Mouse (Mus musculus) liver, embryonic 14.5 days (tissue): ENCODE data around the gene Cep170. TPM values are rescaled to one million over a fixed set of nuclear protein-coding genes. Genes with fewer than 3 reads are reported as not detected.
"Not testable (repeated sequence)": the region's sequence is repeated elsewhere in the genome, so short reads cannot be mapped to it uniquely, and the experiment has no call there.

ENCODE experiments used
- ATAC-seq: fragments of 200-750 bp; cut with Nextera tagmentation; 2 replicates; pipeline ENCODE4 v1.8.0; 2017; ENCODE audit warnings: moderate number of reproducible peaks, mild to moderate bottlenecking, moderate library complexity; ENCODE audit not compliant: insufficient read depth
- DNase-seq, 3 experiments: peaks; one replicate each; pipeline ENCODE4 v3.0.0-alpha.2; 2012 to 2013; ENCODE audit warnings: low read depth in 3 of 3, low spot score in 3 of 3
- H3K27ac ChIP-seq: fragments of 300-500 bp; sonication (generic); 2 replicates; pipeline ENCODE4 v1.5.1; 2014; ENCODE audit warnings: moderate library complexity, mild to moderate bottlenecking, control low read depth, inconsistent platforms
- H3K27me3 ChIP-seq: fragments of 300-500 bp; sonication (generic); 2 replicates; pipeline ENCODE4 v1.6.1; 2014; ENCODE audit warnings: mild to moderate bottlenecking, low read length, moderate library complexity; ENCODE audit not compliant: control insufficient read depth, insufficient read depth
- H3K36me3 ChIP-seq: fragments of 300-500 bp; sonication (generic); replicated peaks from 2 replicates; pipeline ENCODE4 v1.6.1; 2014; ENCODE audit warnings: low read depth; ENCODE audit not compliant: control insufficient read depth, insufficient read depth
- H3K4me1 ChIP-seq, 2 experiments: fragments of 200-500 bp in 1 of 2; fragments of 300-500 bp in 1 of 2; sonication (generic) in 1 of 2; replicated peaks; 2 replicates each; pipeline ENCODE4 v1.6.1; 2012 to 2014; ENCODE audit warnings: antibody characterized with exemption in 1 of 2, inconsistent platforms in 1 of 2, low read length in 1 of 2; ENCODE audit not compliant: control insufficient read depth in 2 of 2, insufficient read depth in 2 of 2
- H3K4me2 ChIP-seq: fragments of 300-500 bp; sonication (generic); 2 replicates; pipeline ENCODE4 v1.6.1; 2014; ENCODE audit warnings: low read depth, mild to moderate bottlenecking, control low read depth, moderate library complexity
- H3K4me3 ChIP-seq, 2 experiments: fragments of 200-500 bp in 1 of 2; fragments of 300-500 bp in 1 of 2; sonication (generic) in 1 of 2; 2 replicates each; pipeline ENCODE4 v1.5.1; 2012 to 2014; ENCODE audit warnings: low read depth in 2 of 2, low read length in 2 of 2, mild to moderate bottlenecking in 2 of 2, control low read depth in 1 of 2, inconsistent platforms in 1 of 2, moderate library complexity in 1 of 2; ENCODE audit not compliant: insufficient read depth in 1 of 2
- H3K9ac ChIP-seq: fragments of 300-500 bp; sonication (generic); replicated peaks from 2 replicates; pipeline ENCODE4 v1.6.1; 2014; ENCODE audit warnings: mild to moderate bottlenecking, control low read depth, moderate library complexity
- H3K9me3 ChIP-seq: fragments of 300-500 bp; sonication (generic); 2 replicates; pipeline ENCODE4 v1.6.1; 2016; ENCODE audit warnings: low read length, mixed read lengths; ENCODE audit not compliant: control insufficient read depth
- CTCF ChIP-seq: IDR thresholded peaks from 2 replicates; pipeline ENCODE4 v1.5.1; 2016; ENCODE audit warnings: antibody characterized with exemption, low read depth, control low read depth
- EP300 ChIP-seq: IDR thresholded peaks from 2 replicates; pipeline ENCODE4 v1.6.1; 2016; ENCODE audit warnings: antibody characterized with exemption, low read depth
- WGBS: fragments of 180-500 bp; shearing (Covaris S2); extraction: QIAGEN DNeasy Blood & Tissue Kit; methylation state at CpG from one replicate; pipeline ENCODE4 v1.1.7; 2014; ENCODE audit not compliant: insufficient replicate concordance; 5-methylcytosine and 5-hydroxymethylcytosine counted together
- polyA plus RNA-seq, 2 experiments: library from polyadenylated mRNA; depleted of rRNA in 1 of 2; stranded (reverse) in 1 of 2; unstranded in 1 of 2; fragments of >200 nt; fragmentation: Nextera tagmentation in 1 of 2; extraction: Ambion mirVana in 1 of 2; gene quantifications; 2 replicates each; pipeline versions ENCODE4 v1.2.1 to v1.2.3; 2012 to 2014

Gene Cep170
- polyA plus RNA-seq, 2 experiments = 5.2 to 5.5 TPM

- no peak for DNase-seq
- Histone ChIP-seq H3K4me3 (no peak overlapping the region), H3K4me1 (no peaks in the 10 kb centered on the region), H3K9ac (no peak overlapping the region), H3K36me3 (no peaks in the 10 kb centered on the region), H3K27ac (no peak overlapping the region), H3K9me3 (no peaks in the 10 kb centered on the region), H3K27me3 (no peaks in the 10 kb centered on the region), H3K4me2 (no peak overlapping the region)
- no peak for TF ChIP-seq EP300
- TF ChIP-seq CTCF = no peak
- 74% methylated on average over 11 of the region's 11 CpGs for WGBS
- ATAC-seq = no peak
Observed at GRCm38 (mm10) chr1:176848613-176849290, 34.9 kb upstream of the Cep170 start.

GRCm38 (mm10) chr1:176847118-176847859 lies 33.4 kb upstream of the Cep170 start:
- Histone ChIP-seq H3K36me3 (no peaks in the 10 kb centered on the region), H3K4me1 (no peaks in the 10 kb centered on the region), H3K9ac (no peak overlapping the region), H3K27ac (no peak overlapping the region), H3K4me3 (no peak overlapping the region), H3K9me3 (no peaks in the 10 kb centered on the region), H3K4me2 (no peak overlapping the region), H3K27me3 (no peaks in the 10 kb centered on the region)
- TF ChIP-seq CTCF (no peak), EP300 (no peak)
- WGBS = 63% methylated on average over 10 of the region's 10 CpGs
- ATAC-seq (no peak), DNase-seq (no peak)

- Histone ChIP-seq H3K4me3 (no peak overlapping the region), H3K4me1 (no peaks in the 10 kb centered on the region), H3K9me3 (no peaks in the 10 kb centered on the region), H3K36me3 (no peaks in the 10 kb centered on the region), H3K4me2 (no peak overlapping the region), H3K9ac (no peak overlapping the region), H3K27ac (no peak overlapping the region), H3K27me3 (no peaks in the 10 kb centered on the region)
- no peak for ATAC-seq
- no peak for DNase-seq
- WGBS = 62% methylated on average over 17 of the region's 17 CpGs
- TF ChIP-seq EP300 (no peak), CTCF (no peak)
Observed at GRCm38 (mm10) chr1:176845082-176845977, 31.5 kb upstream of the Cep170 start.

GRCm38 (mm10) chr1:176836562-176836961 lies 22.7 kb upstream of the Cep170 start:
- not testable (repeated sequence) for H3K9ac ChIP-seq, DNase-seq, H3K36me3 ChIP-seq, H3K9me3 ChIP-seq, H3K27ac ChIP-seq, H3K4me1 ChIP-seq, H3K4me3 ChIP-seq, H3K27me3 ChIP-seq
- ATAC-seq = peak; percentile 30; the same call in 1 of the 2 replicates
- H3K4me2 ChIP-seq = peak overlapping the region; percentile 76
- 9% methylated on average over 7 of the region's 7 CpGs for WGBS
